Mouse (Mus musculus) kidney, postnatal 25 days (tissue): Measurements from ENCODE around the gene Itpa.
A peak's percentile ranks its signal among the peaks of the same experiment; 100 is the strongest.

Experiments used
- DNase-seq, 2 experiments: peaks; one replicate each; pipeline ENCODE4 v3.0.0; 2021; ENCODE audit warnings: mixed read lengths in 2 of 2

Itpa gene

GRCm38 (mm10) chr2:130656536-130656935, 10.9 kb upstream of the Itpa start:
- no peak for DNase-seq

- no peak for DNase-seq
These were observed 9.9 kb upstream of the Itpa start for GRCm38 (mm10) chr2:130657541-130657940.

- DNase-seq, result no peak
These were observed 8.9 kb upstream of the Itpa start for GRCm38 (mm10) chr2:130658530-130658929.

GRCm38 (mm10) chr2:130663342-130663741, 4.1 kb upstream of the Itpa start:
- no peak for DNase-seq

GRCm38 (mm10) chr2:130664102-130664701, 3.2 kb upstream of the Itpa start, which contains the start of gene Ddrgk1:
Ddrgk1 (minus strand) TSS chr2:130664659.
- DNase-seq, result peak; percentile 94 to 96

GRCm38 (mm10) chr2:130677211-130677610, 9.8 kb downstream of the Itpa start:
- no peak for DNase-seq

GRCm38 (mm10) chr2:130679154-130679553, 11.7 kb downstream of the Itpa start:
- no peak for DNase-seq

- no peak for DNase-seq
These were observed 12.5 kb downstream of the Itpa start for GRCm38 (mm10) chr2:130679899-130680298.

- no peak for DNase-seq
These were observed 14.1 kb downstream of the Itpa start for GRCm38 (mm10) chr2:130681531-130681930.

GRCm38 (mm10) chr2:130685426-130685825, 18.0 kb downstream of the Itpa start:
- DNase-seq, result no peak

GRCm38 (mm10) chr2:130689011-130689410, 21.6 kb downstream of the Itpa start:
- no peak for DNase-seq

- no peak for DNase-seq
These were observed 26.2 kb downstream of the Itpa start for GRCm38 (mm10) chr2:130693563-130693962.

GRCm38 (mm10) chr2:130696700-130697152, 29.3 kb downstream of the Itpa start:
- peak; percentile 20 to 46 for DNase-seq

GRCm38 (mm10) chr2:130697153-130697810, 29.9 kb downstream of the Itpa start, which contains the start of gene Slc4a11:
Slc4a11 (minus strand) TSS chr2:130697519.
- DNase-seq, result peak; percentile 67 to 83

- DNase-seq, result no peak
These were observed 30.4 kb downstream of the Itpa start for GRCm38 (mm10) chr2:130697821-130698266.

GRCm38 (mm10) chr2:130704040-130705001, 36.9 kb downstream of the Itpa start:
- no peak for DNase-seq

- no peak for DNase-seq
These were observed 37.8 kb downstream of the Itpa start for GRCm38 (mm10) chr2:130705178-130705577.

- no peak for DNase-seq
These were observed 39.2 kb downstream of the Itpa start for GRCm38 (mm10) chr2:130706602-130707001.

GRCm38 (mm10) chr2:130707057-130707456, 39.6 kb downstream of the Itpa start:
- no peak for DNase-seq

- DNase-seq, result peak; percentile 25 to 55
These were observed 50.5 kb downstream of the Itpa start for GRCm38 (mm10) chr2:130717951-130718350.

GRCm38 (mm10) chr2:130724369-130724768, 57.0 kb downstream of the Itpa start:
- DNase-seq, result no peak

- DNase-seq, result no peak
These were observed 60.3 kb downstream of the Itpa start for GRCm38 (mm10) chr2:130727752-130728151.
